Comparison of ENCODE assay signal across 9 mouse cellular contexts in the genomic region with DNA sequence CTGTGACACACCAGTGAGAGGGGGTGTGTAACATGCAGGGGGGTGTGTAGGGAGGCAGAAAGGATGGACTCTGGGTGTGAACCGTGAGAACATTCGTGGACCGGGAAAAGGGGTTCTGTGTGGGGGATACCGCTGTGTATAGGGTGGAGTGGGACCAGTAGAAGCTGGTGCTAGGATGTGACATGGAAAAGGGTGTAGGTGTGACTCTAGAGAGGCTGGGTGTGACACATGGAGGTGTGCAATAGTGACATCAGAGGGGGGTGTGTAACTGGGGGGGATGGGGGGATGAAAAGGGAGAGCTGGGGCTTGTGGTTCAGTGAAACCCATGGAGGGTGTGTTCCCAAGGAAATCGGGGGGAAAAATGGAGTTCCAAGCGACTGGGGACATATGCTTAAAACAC. TPM values are rescaled to one million over a fixed set of nuclear protein-coding genes. Genes with fewer than 3 reads are reported as not detected.
DNase-seq lines count a peak whose midpoint lies in the region; ATAC-seq and TF ChIP-seq lines count a peak whose summit lies in the region.
"Had no signal": no experiment of that assay in that cellular context is flagged by ENCODE, and none has a peak within 500 bp of the region (broad histone marks: within the 10 kb centered on the region; RNA-seq: fewer than 3 reads in every experiment).

No protein-coding gene starts in this region.

- no peak for DNase-seq in lung, adult 2 months
- DNase-seq in lung, postnatal 4 days = no peak
- no peak for DNase-seq in forebrain, embryonic 14.5 days (ENCODE audit: low spot score)
- DNase-seq in limb, embryonic 10.5 days (ENCODE audit: low spot score) = peak; percentile 31
- DNase-seq in spleen, postnatal 36 days (ENCODE audit: low spot score in 2 of 2) = no peak
- DNase-seq in spleen, postnatal 10 days (ENCODE audit: low spot score in 2 of 2) = no peak
- no peak for DNase-seq in frontal cortex, postnatal 25 days (ENCODE audit: low spot score in 2 of 2)
- DNase-seq: thymus, postnatal 36 days had no signal

- 0 out of 2 replicates have a peak, but pooled peaks have one; percentile 1 for ATAC-seq in forebrain, embryonic 14.5 days

- no peaks in the 10 kb centered on the region for H3K27me3 ChIP-seq in forebrain, embryonic 14.5 days (replicated peaks; ENCODE audit: control insufficient read depth, insufficient read depth, low read length)
- peaks cover 80% of the 10 kb centered on the region for H3K27me3 ChIP-seq in limb, embryonic 10.5 days (ENCODE audit: low read depth, poor library complexity, severe bottlenecking)

- peaks cover 6% of the 10 kb centered on the region; the same call in 1 of the 2 replicates for H3K4me1 ChIP-seq in lung, adult 2 months (ENCODE audit: control insufficient read depth, insufficient read depth, low read length)
- H3K4me1 ChIP-seq in forebrain, embryonic 14.5 days (ENCODE audit: control insufficient read depth, insufficient read depth, low read length) = peaks cover 41% of the 10 kb centered on the region
- H3K4me1 ChIP-seq in limb, embryonic 10.5 days = peaks cover 21% of the 10 kb centered on the region
- peaks cover 34% of the 10 kb centered on the region for H3K4me1 ChIP-seq in olfactory bulb, adult 2 months (ENCODE audit: control insufficient read depth, insufficient read depth, low read length)

- H3K9ac ChIP-seq in forebrain, embryonic 14.5 days (ENCODE audit: low read length) = peak overlapping the region; percentile 99

- H3K4me2 ChIP-seq in forebrain, embryonic 14.5 days (ENCODE audit: low read length) = peak overlapping the region; percentile 76

- WGBS in lung, adult 2 months = 36% methylated on average over 6 of the region's 6 CpGs
- 49% methylated on average over 6 of the region's 6 CpGs for WGBS in forebrain, embryonic 14.5 days
- WGBS in limb, embryonic 10.5 days = 56% methylated on average over 6 of the region's 6 CpGs
- WGBS in olfactory bulb, adult 2 months = 15% methylated on average over 6 of the region's 6 CpGs

- no peaks in the 10 kb centered on the region for H3K9me3 ChIP-seq in forebrain, embryonic 14.5 days (replicated peaks; ENCODE audit: control insufficient read depth, low read length)
- H3K9me3 ChIP-seq in limb, embryonic 10.5 days (replicated peaks) = no peaks in the 10 kb centered on the region

- peak overlapping the region; percentile 95 for H3K27ac ChIP-seq in forebrain, embryonic 14.5 days (ENCODE audit: low read depth, low read length)
- no peak overlapping the region for H3K27ac ChIP-seq in limb, embryonic 10.5 days
- peak overlapping the region; percentile 21; the same call in 1 of the 2 replicates for H3K27ac ChIP-seq in olfactory bulb, adult 2 months (ENCODE audit: insufficient read depth, low read depth, low read length)

- TF ChIP-seq CTCF in lung, adult 2 months (IDR thresholded peaks at IDR 0.05; ENCODE audit: insufficient read depth, low read length) = no peak
- no peak for TF ChIP-seq CTCF in olfactory bulb, adult 2 months (IDR thresholded peaks at IDR 0.05; ENCODE audit: insufficient read depth, low read depth, low read length)

- TF ChIP-seq POLR2A in lung, adult 2 months (IDR thresholded peaks at IDR 0.05; ENCODE audit: borderline replicate concordance, extremely low read depth, low read depth, low read length) = no peak
- no peak for TF ChIP-seq POLR2A in olfactory bulb, adult 2 months (IDR thresholded peaks at IDR 0.05; ENCODE audit: insufficient read depth, low read depth, low read length)

- H3K36me3 ChIP-seq in forebrain, embryonic 14.5 days (ENCODE audit: control insufficient read depth, insufficient read depth, low read length) = no peaks in the 10 kb centered on the region
- H3K36me3 ChIP-seq in limb, embryonic 10.5 days = no peaks in the 10 kb centered on the region

- H3K4me3 ChIP-seq in lung, adult 2 months (replicated peaks; ENCODE audit: extremely low read depth, low read depth, low read length) = peak overlapping the region; percentile 87
- peak overlapping the region; percentile 97 for H3K4me3 ChIP-seq in forebrain, embryonic 14.5 days (ENCODE audit: low read depth, low read length)
- H3K4me3 ChIP-seq in limb, embryonic 10.5 days = peak overlapping the region; percentile 60
- H3K4me3 ChIP-seq in olfactory bulb, adult 2 months (ENCODE audit: insufficient read depth, low read depth, low read length) = peak overlapping the region; percentile 74

RNA-seq across cellular contexts. Expression of a gene that starts 1.2 kb away (rescaled TPM):
- polyA plus RNA-seq in lung, adult 2 months (2012; rRNA removed) = 4.2 and 5.0 TPM in 2 replicates
- 13.1 and 15.7 TPM in 2 replicates for polyA plus RNA-seq in forebrain, embryonic 14.5 days (2014; fragmentation: Nextera tagmentation; extraction: Ambion mirVana)
- polyA plus RNA-seq in limb, embryonic 10.5 days (2016; fragmentation: Nextera tagmentation; extraction: Ambion mirVana) = 0.23 and 0.28 TPM in 2 replicates
- polyA plus RNA-seq in olfactory bulb, adult 2 months (2012; ENCODE audit: insufficient read depth, insufficient read length, low replicate concordance, missing spikeins) = not detected in 2 replicates

RNA-seq across cellular contexts. Expression of a gene that starts 16.7 kb away (rescaled TPM):
- 22.7 and 26.9 TPM in 2 replicates for polyA plus RNA-seq in lung, adult 2 months (2012; rRNA removed)
- polyA plus RNA-seq in forebrain, embryonic 14.5 days (2014; fragmentation: Nextera tagmentation; extraction: Ambion mirVana) = 17.4 and 19.0 TPM in 2 replicates
- 34.1 and 37.6 TPM in 2 replicates for polyA plus RNA-seq in limb, embryonic 10.5 days (2016; fragmentation: Nextera tagmentation; extraction: Ambion mirVana)
- polyA plus RNA-seq in olfactory bulb, adult 2 months (2012; ENCODE audit: insufficient read depth, insufficient read length, low replicate concordance, missing spikeins) = not detected in 2 replicates

RNA-seq across cellular contexts. Expression of a gene that starts 55.8 kb away (rescaled TPM):
- polyA plus RNA-seq in lung, adult 2 months (2012; rRNA removed) = 46.7 and 112 TPM in 2 replicates
- 19.1 and 20.9 TPM in 2 replicates for polyA plus RNA-seq in forebrain, embryonic 14.5 days (2014; fragmentation: Nextera tagmentation; extraction: Ambion mirVana)
- polyA plus RNA-seq in limb, embryonic 10.5 days (2016; fragmentation: Nextera tagmentation; extraction: Ambion mirVana) = 0.33 and 0.58 TPM in 2 replicates
- polyA plus RNA-seq in olfactory bulb, adult 2 months (2012; ENCODE audit: insufficient read depth, insufficient read length, low replicate concordance, missing spikeins) = not detected in 2 replicates

Comparison
In these comparisons a context has a peak if more than half of its experiments do, and no peak if none do; other contexts are left out.
1. RNA of a gene that starts 16.7 kb away (polyA plus RNA-seq): 34.1 to 37.6 TPM in limb, embryonic 10.5 days, 22.7 to 26.9 TPM in lung, adult 2 months and 17.4 to 19.0 TPM in forebrain, embryonic 14.5 days; not detected in olfactory bulb, adult 2 months; every median in the first group is over 10 times any median in the second.
2. Peak in every context shown above with its lines, with median percentiles within 50 percentile points of each other: H3K4me3 ChIP-seq.